Mouse (Mus musculus): ENCODE results near the gene Pan2. TPM values are rescaled to one million over a fixed set of nuclear protein-coding genes. Genes with fewer than 3 reads are reported as not detected.
"Not testable (repeated sequence)": the region's sequence is repeated elsewhere in the genome, so short reads cannot be mapped to it uniquely, and the experiment has no call there.

Pan2 gene
- total and polyA plus RNA-seq, 3 experiments = 10.6 to 18.5 (median 11.0) TPM

DNA sequence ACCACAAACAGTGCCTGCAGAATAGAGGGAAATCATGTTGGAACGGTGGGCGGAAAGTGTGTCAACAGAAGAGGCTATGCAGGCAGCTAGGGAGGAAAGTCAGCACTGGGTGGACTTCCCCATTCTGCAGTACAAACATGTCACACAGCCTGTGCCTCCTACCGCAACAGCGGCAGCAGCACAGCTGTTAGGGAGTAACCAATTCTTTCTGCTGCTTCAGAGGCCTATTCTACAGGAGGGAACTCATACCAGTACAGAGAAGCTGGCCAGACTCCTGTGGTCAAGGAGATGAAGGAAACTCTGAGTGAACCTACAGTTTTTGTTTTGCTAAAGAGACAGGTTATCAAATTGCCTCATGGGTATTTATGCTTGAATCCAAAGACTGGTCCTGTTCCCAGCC is 44.2 kb upstream of the Pan2 start (continued):
- peak; percentile 90 for TF ChIP-seq TCF12 (IDR thresholded peaks at IDR 0.05; ENCODE audit: low read depth, low read length)
- no peak for TF ChIP-seq RCOR1 (conservative IDR thresholded peaks at IDR 0.05; ENCODE audit: low read depth, low read length)

DNA sequence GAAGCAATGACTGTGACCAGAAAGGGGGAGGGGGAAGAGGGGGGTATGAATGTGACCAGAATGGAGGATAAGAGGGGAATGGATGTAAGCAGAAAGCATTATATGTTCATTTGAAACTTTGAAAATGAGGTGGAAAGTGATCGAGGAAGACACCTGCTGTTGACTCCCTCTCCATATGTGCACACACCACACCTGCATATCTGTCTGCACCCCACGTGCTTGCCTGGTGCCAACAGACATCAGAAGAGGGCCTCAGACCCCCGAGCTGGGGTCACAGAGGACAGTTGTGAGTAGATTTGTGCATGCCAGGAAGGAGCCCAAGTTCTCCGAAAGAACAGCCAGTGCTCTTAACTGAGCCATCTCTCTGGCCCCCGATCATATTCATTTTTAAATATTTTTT is 43.2 kb upstream of the Pan2 start:
- Histone ChIP-seq H3K4me3 (replicated peaks in 1 of 3; ENCODE audit: low read depth in 2 of 3, low read length in 2 of 3, poor library complexity in 1 of 3) (peak overlapping the region in 1 of 3 experiments; percentile 35), H3K27ac (ENCODE audit: insufficient read depth, low read depth) (peak overlapping the region; percentile 97), H3K36me3 (replicated peaks in 1 of 2; ENCODE audit: control insufficient read depth in 1 of 2, insufficient read depth in 1 of 2, low read length in 1 of 2) (peaks cover 0 to 2% of the 10 kb centered on the region in 2 experiments), H3K79me2 (replicated peaks; ENCODE audit: control insufficient read depth, extremely low read depth, insufficient read depth, poor library complexity, severe bottlenecking) (no peaks in the 10 kb centered on the region), H3K27me3 (replicated peaks) (no peaks in the 10 kb centered on the region), H3K4me2 (ENCODE audit: insufficient read depth, low read depth, poor library complexity, severe bottlenecking) (peak overlapping the region; percentile 58), H3K9me3 (replicated peaks; ENCODE audit: low read length) (no peaks in the 10 kb centered on the region), H3K9ac (ENCODE audit: insufficient read depth, low read depth) (0 out of 2 replicates have a peak overlapping the region, but pooled peaks have one; percentile 53), H3K4me1 (ENCODE audit: control insufficient read depth in 1 of 2, insufficient read depth in 2 of 2) (peaks cover 33 to 76% of the 10 kb centered on the region in 2 experiments)
- no peak for TF ChIP-seq MXI1 (IDR thresholded peaks at IDR 0.05; ENCODE audit: low read depth, low read length)
- no peak for TF ChIP-seq MAZ (IDR thresholded peaks at IDR 0.05; ENCODE audit: low read depth, low read length)
- TF ChIP-seq ETS1 (conservative IDR thresholded peaks at IDR 0.05; ENCODE audit: low read depth, low read length) = 0 out of 2 replicates have a peak, but pooled peaks have one; percentile 20
- no peak for TF ChIP-seq KAT2A (IDR thresholded peaks at IDR 0.05; ENCODE audit: insufficient replicate concordance, low read length)
- TF ChIP-seq ZC3H11A (IDR thresholded peaks at IDR 0.05; ENCODE audit: low read depth, low read length) = no peak
- TF ChIP-seq ZKSCAN1 (IDR thresholded peaks at IDR 0.05; ENCODE audit: borderline replicate concordance, low read depth, low read length) = no peak
- TF ChIP-seq SIN3A (IDR thresholded peaks at IDR 0.05; ENCODE audit: low read length) = no peak
- TF ChIP-seq JUND (conservative IDR thresholded peaks at IDR 0.05; ENCODE audit: low read depth, low read length) = no peak
- TF ChIP-seq UBTF (IDR thresholded peaks at IDR 0.05; ENCODE audit: low read depth, low read length) = no peak
- peak; percentile 61 for TF ChIP-seq MYC (IDR thresholded peaks at IDR 0.05; ENCODE audit: low read depth, low read length)
- TF ChIP-seq PAX5 (IDR thresholded peaks at IDR 0.05; ENCODE audit: low read length) = no peak
- no peak; the same call in 1 of the 2 replicates for TF ChIP-seq CHD2 (IDR thresholded peaks at IDR 0.05; ENCODE audit: low read length)
- TF ChIP-seq TCF12 (IDR thresholded peaks at IDR 0.05; ENCODE audit: low read depth, low read length) = peak; percentile 66; the same call in 1 of the 2 replicates
- no peak for TF ChIP-seq CTCF (conservative IDR thresholded peaks at IDR 0.05 in 1 of 2, IDR thresholded peaks at IDR 0.05 in 1 of 2; ENCODE audit: low read depth in 2 of 2, low read length in 2 of 2)
- no peak for TF ChIP-seq JUN (IDR thresholded peaks at IDR 0.05; ENCODE audit: insufficient read depth, low read depth, low read length)
- peak; percentile 82 for TF ChIP-seq BHLHE40 (IDR thresholded peaks at IDR 0.05; ENCODE audit: low read depth, low read length)
- TF ChIP-seq USF2 (conservative IDR thresholded peaks at IDR 0.05; ENCODE audit: low read depth, low read length) = no peak
- no peak for TF ChIP-seq EP300 (IDR thresholded peaks at IDR 0.05; ENCODE audit: low read length)
- no peak for TF ChIP-seq IRF4 (IDR thresholded peaks at IDR 0.05; ENCODE audit: low read depth, low read length)
- TF ChIP-seq NELFE (IDR thresholded peaks at IDR 0.05; ENCODE audit: low read depth, low read length) = no peak
- peak; percentile 45; the same call in 1 of the 2 replicates for TF ChIP-seq MAX (IDR thresholded peaks at IDR 0.05; ENCODE audit: low read length)
- no peak for TF ChIP-seq POLR2A (IDR thresholded peaks at IDR 0.05; ENCODE audit: low read depth, low read length)
- TF ChIP-seq E2F4 (IDR thresholded peaks at IDR 0.05; ENCODE audit: insufficient replicate concordance, low read depth, low read length) = no peak
- no peak for TF ChIP-seq RAD21 (IDR thresholded peaks at IDR 0.05; ENCODE audit: low read depth, low read length)
- no peak for TF ChIP-seq MEF2A (IDR thresholded peaks at IDR 0.05; ENCODE audit: borderline replicate concordance, low read depth, low read length)
- TF ChIP-seq ZMIZ1 (IDR thresholded peaks at IDR 0.05; ENCODE audit: low read depth, low read length) = no peak
- no peak for TF ChIP-seq ZNF384 (IDR thresholded peaks at IDR 0.05; ENCODE audit: low read depth, low read length)
- no peak for TF ChIP-seq MAFK (IDR thresholded peaks at IDR 0.05; ENCODE audit: insufficient replicate concordance, low read length)
- DNase-seq (ENCODE audit: extremely low read depth) = peak; percentile 31
- in situ Hi-C loops (cut with MboI; ENCODE audit: low pct_ligation_motif_present, low pct_unique_long_range_greater_than_20kb, low sequenced_read_pairs) (no loop called here), dilution Hi-C loops (cut with MboI; ENCODE audit: extremely low pct_ligation_motif_present, extremely low pct_unique_long_range_greater_than_20kb, low sequenced_read_pairs) (no loop called here)

DNA sequence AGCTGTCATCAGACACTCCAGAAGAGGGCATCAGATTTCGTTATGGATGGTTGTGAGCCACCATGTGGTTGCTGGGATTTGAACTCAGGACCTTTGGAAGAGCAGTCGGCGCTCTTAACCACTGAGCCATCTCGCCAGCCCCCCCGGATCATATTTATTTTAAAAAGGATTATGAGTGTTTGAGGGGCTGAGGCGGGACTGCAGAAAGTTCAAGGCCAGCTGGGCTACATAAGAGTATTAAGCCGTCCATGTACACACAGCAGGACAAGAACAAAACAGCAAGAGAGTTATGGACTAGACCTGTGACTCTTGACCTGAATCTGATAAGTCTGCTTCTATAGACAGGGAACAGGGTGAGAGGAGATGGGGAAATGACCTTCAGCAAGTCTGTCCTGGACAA is 42.8 kb upstream of the Pan2 start:
- H3K9me3 ChIP-seq (replicated peaks; ENCODE audit: low read length); dilution Hi-C loops (cut with MboI; ENCODE audit: extremely low pct_ligation_motif_present, extremely low pct_unique_long_range_greater_than_20kb, low sequenced_read_pairs); in situ Hi-C loops (cut with MboI; ENCODE audit: low pct_ligation_motif_present, low pct_unique_long_range_greater_than_20kb, low sequenced_read_pairs); H3K4me3 ChIP-seq (replicated peaks in 1 of 3; ENCODE audit: low read depth in 2 of 3, low read length in 2 of 3, poor library complexity in 1 of 3); H3K27me3 ChIP-seq (replicated peaks); H3K4me2 ChIP-seq (ENCODE audit: insufficient read depth, low read depth, poor library complexity, severe bottlenecking); H3K79me2 ChIP-seq (replicated peaks; ENCODE audit: control insufficient read depth, extremely low read depth, insufficient read depth, poor library complexity, severe bottlenecking); DNase-seq (ENCODE audit: extremely low read depth); H3K36me3 ChIP-seq (replicated peaks in 1 of 2; ENCODE audit: control insufficient read depth in 1 of 2, insufficient read depth in 1 of 2, low read length in 1 of 2); H3K9ac ChIP-seq (ENCODE audit: insufficient read depth, low read depth); H3K27ac ChIP-seq (ENCODE audit: insufficient read depth, low read depth): not testable (repeated sequence)
- peaks cover 33 to 80% of the 10 kb centered on the region in 2 experiments for H3K4me1 ChIP-seq (ENCODE audit: control insufficient read depth in 1 of 2, insufficient read depth in 2 of 2)

Measured in CH12.LX (cell line).